Mouse (Mus musculus) thymus, adult 2 months (tissue): Measurements from ENCODE around the gene Grem1.

Experiments used
- CTCF ChIP-seq: fragments of 200-500 bp; IDR thresholded peaks from 2 replicates; pipeline ENCODE4 v1.5.1; 2012; ENCODE audit warnings: mild to moderate bottlenecking, control low read depth, low read length, moderate library complexity, borderline replicate concordance; ENCODE audit not compliant: control insufficient read depth, poor library complexity, insufficient read depth; ENCODE audit errors: extremely low read depth
- POLR2A ChIP-seq: fragments of 200-500 bp; IDR thresholded peaks from 2 replicates; pipeline ENCODE4 v1.6.1; 2012; ENCODE audit warnings: mild to moderate bottlenecking, low read length, control low read depth, moderate library complexity; ENCODE audit not compliant: control insufficient read depth, poor library complexity, insufficient read depth; ENCODE audit errors: extremely low read depth

- TF ChIP-seq POLR2A = no peak
- no peak for TF ChIP-seq CTCF
Observed at GRCm38 (mm10) chr2:113800846-113801245, 42.4 kb upstream of the Grem1 start.
